In the genomic region with DNA sequence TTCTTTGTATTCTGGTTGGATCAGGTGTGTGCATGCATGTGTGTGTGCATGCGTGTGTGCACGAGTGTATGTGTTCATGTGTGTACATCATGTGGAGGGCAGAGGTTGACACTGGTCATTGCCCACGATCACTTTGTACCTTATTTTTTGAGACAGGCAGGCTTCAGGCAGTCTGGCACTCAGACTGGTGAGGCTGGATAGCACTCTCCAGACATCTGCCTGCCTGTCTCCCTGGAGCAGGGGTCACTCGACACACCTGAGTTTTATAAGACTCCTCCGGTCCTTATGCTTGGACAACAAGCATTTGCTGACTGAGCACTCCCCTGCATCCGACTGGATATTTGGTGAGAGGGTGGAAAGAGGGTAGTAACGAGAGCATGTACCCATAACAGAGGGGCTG, we compare ENCODE assay signal across 21 mouse cellular contexts. TPM values are rescaled to one million over a fixed set of nuclear protein-coding genes. Genes with fewer than 3 reads are reported as not detected.
DNase-seq lines count a peak whose midpoint lies in the region; ATAC-seq and TF ChIP-seq lines count a peak whose summit lies in the region.
"Had no signal": no experiment of that assay in that cellular context is flagged by ENCODE, and none has a peak within 500 bp of the region (broad histone marks: within the 10 kb centered on the region; RNA-seq: fewer than 3 reads in every experiment).

No protein-coding gene starts in this region.

- no peaks in the 10 kb centered on the region for H3K9me3 ChIP-seq in hindbrain, embryonic 14.5 days (ENCODE audit: control insufficient read depth, low read length)
- no peaks in the 10 kb centered on the region for H3K9me3 ChIP-seq in hindbrain, embryonic 16.5 days (ENCODE audit: control insufficient read depth, low read length)
- H3K9me3 ChIP-seq in embryonic facial prominence, embryonic 10.5 days, result no peaks in the 10 kb centered on the region
- H3K9me3 ChIP-seq in embryonic facial prominence, embryonic 13.5 days, result no peaks in the 10 kb centered on the region
- H3K9me3 ChIP-seq: hindbrain, embryonic 12.5 days had no signal

- DNase-seq in hindbrain, embryonic 14.5 days (ENCODE audit: low spot score), result no peak
- DNase-seq in embryonic facial prominence, embryonic 10.5 days (ENCODE audit: low spot score), result peak; percentile 4
- DNase-seq in T-cell, adult 2 months (ENCODE audit: low spot score), result no peak
- no peak for DNase-seq in layer of hippocampus, postnatal 25 days (ENCODE audit: extremely low spot score in 1 of 2, low spot score in 1 of 2)
- DNase-seq: adrenal gland, adult 8-10 months; cerebellum, adult 18-20 months; cerebellum, postnatal 14 days; gastrocnemius, postnatal 25 days; kidney, adult 9 months; kidney, postnatal 14 days; liver had no signal

- 89% methylated on average over 7 of the region's 7 CpGs for WGBS in hindbrain, embryonic 14.5 days
- 88% methylated on average over 7 of the region's 7 CpGs for WGBS in hindbrain, embryonic 16.5 days
- 83% methylated on average over 7 of the region's 7 CpGs for WGBS in embryonic facial prominence, embryonic 10.5 days
- WGBS in embryonic facial prominence, embryonic 13.5 days, result 84% methylated on average over 7 of the region's 7 CpGs

- no peaks in the 10 kb centered on the region for H3K36me3 ChIP-seq in hindbrain, embryonic 14.5 days (replicated peaks; ENCODE audit: control insufficient read depth, insufficient read depth)
- H3K36me3 ChIP-seq in hindbrain, embryonic 16.5 days (ENCODE audit: control insufficient read depth, insufficient read depth, low read length), result no peaks in the 10 kb centered on the region
- H3K36me3 ChIP-seq in embryonic facial prominence, embryonic 10.5 days (replicated peaks), result no peaks in the 10 kb centered on the region
- H3K36me3 ChIP-seq in embryonic facial prominence, embryonic 13.5 days, result no peaks in the 10 kb centered on the region; the same call in 1 of the 2 replicates
- H3K36me3 ChIP-seq in myocyte (ENCODE audit: control insufficient read depth, insufficient read depth), result no peaks in the 10 kb centered on the region
- H3K36me3 ChIP-seq: hindbrain, embryonic 12.5 days had no signal

- H3K9ac ChIP-seq in hindbrain, embryonic 14.5 days, result no peak overlapping the region
- H3K9ac ChIP-seq in hindbrain, embryonic 16.5 days (ENCODE audit: low read depth, low read length), result no peak overlapping the region
- H3K9ac ChIP-seq in embryonic facial prominence, embryonic 13.5 days, result no peak overlapping the region
- H3K9ac ChIP-seq: hindbrain, embryonic 12.5 days had no signal

- no peak overlapping the region for H3K4me3 ChIP-seq in hindbrain, embryonic 14.5 days (replicated peaks; ENCODE audit: low read length)
- no peak overlapping the region for H3K4me3 ChIP-seq in hindbrain, embryonic 16.5 days (ENCODE audit: low read length)
- no peak overlapping the region for H3K4me3 ChIP-seq in embryonic facial prominence, embryonic 10.5 days
- H3K4me3 ChIP-seq in embryonic facial prominence, embryonic 13.5 days, result no peak overlapping the region
- peak overlapping the region; percentile 85 for H3K4me3 ChIP-seq in myocyte
- H3K4me3 ChIP-seq: hindbrain, embryonic 12.5 days had no signal

- H3K4me1 ChIP-seq in hindbrain, embryonic 14.5 days (replicated peaks; ENCODE audit: control insufficient read depth, insufficient read depth, low read length), result peaks cover 3% of the 10 kb centered on the region; the same call in 1 of the 2 replicates
- H3K4me1 ChIP-seq in hindbrain, embryonic 16.5 days (ENCODE audit: control insufficient read depth, insufficient read depth, low read depth, low read length), result peaks cover 6% of the 10 kb centered on the region
- H3K4me1 ChIP-seq in embryonic facial prominence, embryonic 10.5 days, result peaks cover 34% of the 10 kb centered on the region
- peaks cover 41% of the 10 kb centered on the region for H3K4me1 ChIP-seq in embryonic facial prominence, embryonic 13.5 days

- H3K4me2 ChIP-seq in hindbrain, embryonic 14.5 days (replicated peaks), result 0 out of 2 replicates have a peak overlapping the region, but pooled peaks have one; percentile 49
- H3K4me2 ChIP-seq in hindbrain, embryonic 16.5 days (ENCODE audit: low read length), result no peak overlapping the region
- peak overlapping the region; percentile 62 for H3K4me2 ChIP-seq in embryonic facial prominence, embryonic 13.5 days
- H3K4me2 ChIP-seq in myocyte (ENCODE audit: low read depth), result peak overlapping the region; percentile 89
- H3K4me2 ChIP-seq: midbrain, embryonic 11.5 days had no signal

- TF ChIP-seq POLR2A in myocyte (IDR thresholded peaks at IDR 0.05; ENCODE audit: insufficient read length, low read depth), result peak; percentile 13

- ATAC-seq in hindbrain, embryonic 14.5 days (ENCODE audit: low FRiP score), result no peak
- no peak for ATAC-seq in hindbrain, embryonic 16.5 days
- no peak for ATAC-seq in embryonic facial prominence, embryonic 13.5 days (ENCODE audit: insufficient number of reproducible peaks, insufficient read depth, low FRiP score, low TSS enrichment, low read depth)
- ATAC-seq: activated CD4-positive, CD25-positive, alpha-beta regulatory T cell, adult 4 months; forebrain, embryonic 16.5 days; inflammation-experienced regulatory T-cells, adult 6 months; lung, postnatal 0 days had no signal

- no peak overlapping the region for H3ac ChIP-seq in myocyte (ENCODE audit: control insufficient read depth, insufficient read length)

- H3K79me2 ChIP-seq in myocyte (ENCODE audit: control insufficient read depth, insufficient read depth), result peaks cover 48% of the 10 kb centered on the region

- H3K27me3 ChIP-seq in hindbrain, embryonic 14.5 days (ENCODE audit: control insufficient read depth, insufficient read depth, low read length), result no peaks in the 10 kb centered on the region
- no peaks in the 10 kb centered on the region for H3K27me3 ChIP-seq in hindbrain, embryonic 16.5 days (replicated peaks; ENCODE audit: control insufficient read depth, insufficient read depth, low read length)
- no peaks in the 10 kb centered on the region for H3K27me3 ChIP-seq in embryonic facial prominence, embryonic 10.5 days (replicated peaks; ENCODE audit: low read depth, poor library complexity, severe bottlenecking)
- no peaks in the 10 kb centered on the region for H3K27me3 ChIP-seq in embryonic facial prominence, embryonic 13.5 days
- no peaks in the 10 kb centered on the region for H3K27me3 ChIP-seq in myocyte (ENCODE audit: control insufficient read depth, insufficient read depth, insufficient read length)
- H3K27me3 ChIP-seq: hindbrain, embryonic 12.5 days had no signal

- H3K27ac ChIP-seq in hindbrain, embryonic 14.5 days, result no peak overlapping the region
- no peak overlapping the region for H3K27ac ChIP-seq in hindbrain, embryonic 16.5 days (ENCODE audit: low read depth, low read length)
- H3K27ac ChIP-seq in embryonic facial prominence, embryonic 10.5 days (replicated peaks), result no peak overlapping the region
- H3K27ac ChIP-seq in embryonic facial prominence, embryonic 13.5 days, result no peak overlapping the region
- H3K27ac ChIP-seq: hindbrain, embryonic 12.5 days had no signal

TF ChIP-seq in myocyte, 11 proteins besides CTCF, POLR2A, EP300 and RAD21:
- no peak for TF ChIP-seq E2F4 (IDR thresholded peaks at IDR 0.05; ENCODE audit: insufficient read depth)
- no peak for TF ChIP-seq MYOG (IDR thresholded peaks at IDR 0.05; ENCODE audit: control insufficient read depth in 1 of 3, insufficient read depth in 1 of 3, insufficient read length in 2 of 3, low read depth in 2 of 3)
- TF ChIP-seq TCF3 (IDR thresholded peaks at IDR 0.05; ENCODE audit: insufficient read length, low read depth), result no peak
- no peak for TF ChIP-seq MYOD1 (IDR thresholded peaks at IDR 0.05; ENCODE audit: control insufficient read depth in 1 of 3, insufficient read length in 2 of 3, low read depth in 2 of 3)
- no peak for TF ChIP-seq MAX (IDR thresholded peaks at IDR 0.05; ENCODE audit: low read depth)
- no peak for TF ChIP-seq CEBPB (IDR thresholded peaks at IDR 0.05; ENCODE audit: insufficient read depth, poor library complexity, severe bottlenecking)
- TF ChIP-seq USF1 (IDR thresholded peaks at IDR 0.05; ENCODE audit: low read depth), result no peak
- TF ChIP-seq SRF (IDR thresholded peaks at IDR 0.05; ENCODE audit: control insufficient read depth, insufficient read length, low read depth), result no peak
- TF ChIP-seq REST (IDR thresholded peaks at IDR 0.05; ENCODE audit: insufficient read depth, insufficient read length), result no peak

RNA-seq across cellular contexts. Expression of gene Rftn2, which starts 3.6 kb away (rescaled TPM):
- 10.2 and 11.6 TPM in 2 replicates for polyA plus RNA-seq in hindbrain, embryonic 14.5 days (2014; fragmentation: Nextera tagmentation; extraction: Ambion mirVana)
- 13.0 and 15.5 TPM in 2 replicates for polyA plus RNA-seq in hindbrain, embryonic 16.5 days (2015; fragmentation: Nextera tagmentation; extraction: Ambion mirVana)
- 10.6 and 13.6 TPM in 2 replicates for polyA plus RNA-seq in embryonic facial prominence, embryonic 10.5 days (2016; fragmentation: Nextera tagmentation; extraction: Ambion mirVana)
- 30.2 and 32.2 TPM in 2 replicates for polyA plus RNA-seq in embryonic facial prominence, embryonic 13.5 days (2015; fragmentation: Nextera tagmentation; extraction: Ambion mirVana)
- polyA plus RNA-seq in myocyte (2012; fragmentation: generic; extraction: Trizol), result 41.0 TPM
- 10 to 100 TPM; 32.0 to 33.8 TPM for total RNA-seq in layer of hippocampus, postnatal 25 days (2021)
- total RNA-seq: MEL had no signal

RNA-seq across cellular contexts. Expression of gene Mars2, which starts 14.0 kb away (rescaled TPM):
- polyA plus RNA-seq in hindbrain, embryonic 14.5 days (2014; fragmentation: Nextera tagmentation; extraction: Ambion mirVana), result 3.4 and 3.9 TPM in 2 replicates
- polyA plus RNA-seq in hindbrain, embryonic 16.5 days (2015; fragmentation: Nextera tagmentation; extraction: Ambion mirVana), result 3.5 and 3.7 TPM in 2 replicates
- polyA plus RNA-seq in embryonic facial prominence, embryonic 10.5 days (2016; fragmentation: Nextera tagmentation; extraction: Ambion mirVana), result 3.2 and 3.4 TPM in 2 replicates
- 2.4 and 2.8 TPM in 2 replicates for polyA plus RNA-seq in embryonic facial prominence, embryonic 13.5 days (2015; fragmentation: Nextera tagmentation; extraction: Ambion mirVana)
- 2.2 TPM for polyA plus RNA-seq in myocyte (2012; fragmentation: generic; extraction: Trizol)
- total RNA-seq in layer of hippocampus, postnatal 25 days (2021), result 1 to 10 TPM; 8.2 to 9.8 TPM
